Mouse (Mus musculus) brain, embryonic 18.5 days (tissue): ENCODE measurements around the gene Lrrc8a.

Experiments
- DNase-seq: peaks from one replicate; pipeline ENCODE4 v3.0.0-alpha.2; 2012; ENCODE audit warnings: low read depth, low spot score

Gene Lrrc8a

DNA sequence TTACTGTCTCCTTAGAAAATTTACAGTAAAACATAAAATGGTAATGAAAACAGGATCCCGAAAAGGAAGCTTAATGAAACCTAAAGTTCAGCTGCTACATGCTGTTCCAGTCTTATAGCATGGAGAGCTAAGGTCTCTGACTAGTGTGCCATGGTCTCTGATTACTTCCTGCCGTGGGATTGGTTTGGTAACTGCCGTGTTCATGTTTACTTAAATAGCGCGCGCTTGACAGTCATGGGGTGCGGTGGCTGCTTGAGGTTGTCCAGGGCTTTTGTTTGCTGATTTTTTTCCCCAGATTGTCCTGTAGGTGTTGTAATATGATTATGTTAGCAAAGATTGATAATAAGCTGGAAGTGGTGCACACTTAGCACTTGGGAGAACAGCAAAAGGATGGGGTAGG is 68.6 kb downstream of the Lrrc8a start:
- DNase-seq: no peak

DNA sequence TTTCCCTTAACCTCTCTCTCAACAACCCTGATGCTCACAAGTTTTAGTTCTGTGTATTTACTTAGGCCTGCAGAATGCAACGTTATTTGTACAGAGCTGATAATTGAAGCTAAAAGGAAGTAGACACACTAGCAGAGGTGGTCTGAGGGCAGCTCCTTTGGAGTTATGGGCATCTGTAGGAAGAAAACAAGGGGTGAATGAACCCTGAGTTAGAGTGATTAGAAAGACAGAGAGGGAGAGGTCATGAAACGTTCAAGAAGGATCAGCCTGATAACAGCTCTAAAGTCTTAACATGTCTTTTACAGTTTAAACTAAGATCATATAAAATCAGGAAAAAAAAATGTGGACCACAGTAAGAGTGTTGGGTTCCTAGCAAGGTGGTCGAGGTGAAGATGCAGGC is 71.8 kb downstream of the Lrrc8a start:
- no peak for DNase-seq

DNA sequence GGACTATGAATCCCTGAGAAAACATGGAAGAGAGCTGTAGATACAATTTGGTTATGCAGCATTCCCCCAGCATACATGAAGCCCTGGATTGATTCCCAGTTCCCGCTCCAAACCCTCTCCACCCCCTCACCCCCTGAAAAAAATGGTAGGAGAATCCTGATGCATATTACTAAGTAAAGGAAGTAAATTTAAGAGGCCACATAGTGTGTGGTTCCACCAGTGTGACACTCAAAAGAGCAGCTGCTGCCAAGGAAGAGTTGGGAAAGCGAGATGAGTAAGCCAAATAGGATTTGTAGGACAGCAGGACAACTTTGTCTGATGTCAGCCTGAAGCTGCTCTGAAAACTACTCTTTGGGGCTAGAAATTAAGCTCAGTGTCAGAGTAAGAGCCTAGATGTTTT is 74.0 kb downstream of the Lrrc8a start:
- DNase-seq: no peak
